Mouse (Mus musculus) hindbrain, embryonic 10.5 days (tissue): ENCODE data around the gene Myh7. TPM values are rescaled to one million over a fixed set of nuclear protein-coding genes. Genes with fewer than 3 reads are reported as not detected.
"Not testable (repeated sequence)": the region's sequence is repeated elsewhere in the genome, so short reads cannot be mapped to it uniquely, and the experiment has no call there.

Experiments
- DNase-seq: peaks from one replicate; pipeline ENCODE4 v3.0.0-alpha.2; 2017; ENCODE audit warnings: low spot score
- H3K27ac ChIP-seq: fragments of 300-500 bp; sonication (generic); 2 replicates; pipeline ENCODE4 v1.5.1; 2016; ENCODE audit warnings: mild to moderate bottlenecking, moderate library complexity
- H3K27me3 ChIP-seq: fragments of 300-500 bp; sonication (generic); 2 replicates; pipeline ENCODE4 v1.6.1; 2016; ENCODE audit warnings: mild to moderate bottlenecking; ENCODE audit not compliant: poor library complexity, insufficient read depth, severe bottlenecking
- H3K36me3 ChIP-seq: fragments of 300-500 bp; sonication (generic); 2 replicates; pipeline ENCODE4 v1.6.1; 2016; ENCODE audit warnings: mild to moderate bottlenecking, moderate library complexity
- H3K4me1 ChIP-seq: fragments of 300-500 bp; sonication (generic); replicated peaks from 2 replicates; pipeline ENCODE4 v1.6.1; 2016; ENCODE audit warnings: mild to moderate bottlenecking
- H3K4me3 ChIP-seq: fragments of 300-500 bp; sonication (generic); 2 replicates; pipeline ENCODE4 v1.5.1; 2016; ENCODE audit warnings: mild to moderate bottlenecking, moderate library complexity
- H3K9me3 ChIP-seq: fragments of 300-500 bp; sonication (generic); 2 replicates; pipeline ENCODE4 v1.6.1; 2016; ENCODE audit warnings: mild to moderate bottlenecking, moderate library complexity
- WGBS: fragments of 180-500 bp; shearing (Covaris S2); methylation state at CpG from one replicate; pipeline ENCODE4 v1.1.7; 2016; 5-methylcytosine and 5-hydroxymethylcytosine counted together
- polyA plus RNA-seq: library from polyadenylated mRNA; unstranded; fragments of >200 nt; fragmentation: Nextera tagmentation; extraction: Ambion mirVana; gene quantifications from 2 replicates; pipeline ENCODE4 v1.2.1, GENCODE M21; 2016

The Myh7 gene
- polyA plus RNA-seq, result 0.16 and 4.6 TPM in 2 replicates

GRCm38 (mm10) chr14:54994136-54994868 is at the start of gene Myh7:
Myh7 (minus strand) TSS chr14:54994626.
- H3K27ac ChIP-seq, result peak within 1 kb of the TSS; percentile 77
- H3K9me3 ChIP-seq, result no peaks in the 10 kb centered on the region
- WGBS, result 53% methylated on average over 11 of the region's 11 CpGs
- no peaks in the 10 kb centered on the region for H3K36me3 ChIP-seq
- peaks cover 43% of the 10 kb centered on the region for H3K4me1 ChIP-seq
- H3K27me3 ChIP-seq, result peaks cover 4% of the 10 kb centered on the region; the same call in 1 of the 2 replicates
- DNase-seq, result no peak
- H3K4me3 ChIP-seq, result no peak within 1 kb of the TSS

- not testable (repeated sequence) for H3K4me3 ChIP-seq, H3K36me3 ChIP-seq, H3K4me1 ChIP-seq, DNase-seq, H3K27me3 ChIP-seq, H3K27ac ChIP-seq, H3K9me3 ChIP-seq
- 83% methylated on average over 1 of the region's 2 CpGs for WGBS
Observed at GRCm38 (mm10) chr14:55043694-55044093, 49.3 kb upstream of the Myh7 start.

DNA sequence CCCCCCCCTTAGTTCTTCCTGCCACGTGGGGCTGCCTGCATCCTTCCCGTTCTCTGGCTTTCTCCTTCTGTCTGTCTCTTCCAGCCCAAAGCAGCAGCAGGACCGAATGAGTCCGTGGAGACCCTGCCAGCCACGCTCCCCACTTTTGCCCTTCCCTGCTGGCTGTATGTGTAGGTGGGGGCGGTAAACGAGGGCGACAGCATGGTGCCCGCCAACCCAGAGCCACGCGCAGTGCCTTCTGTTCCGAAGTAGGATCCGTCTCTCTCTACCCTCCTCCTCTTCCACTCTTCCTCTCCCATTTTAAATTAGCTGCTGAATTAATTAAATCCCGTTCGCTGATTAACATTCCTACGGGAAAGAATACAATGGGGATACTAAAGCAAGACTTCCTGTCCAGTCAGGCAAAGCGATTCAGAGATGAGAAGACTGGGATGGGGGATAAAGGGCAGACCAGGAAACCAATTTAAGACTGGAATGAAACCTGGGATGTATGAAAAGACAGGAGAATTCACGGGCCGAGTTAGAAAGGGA is 38.3 kb upstream of the Myh7 start:
- Histone ChIP-seq H3K4me1 (peaks cover 35% of the 10 kb centered on the region), H3K27ac (peak overlapping the region; percentile 6; the same call in 1 of the 2 replicates), H3K36me3 (no peaks in the 10 kb centered on the region), H3K4me3 (peak overlapping the region; percentile 23; the same call in 1 of the 2 replicates), H3K9me3 (no peaks in the 10 kb centered on the region), H3K27me3 (peaks cover 7% of the 10 kb centered on the region; the same call in 1 of the 2 replicates)
- no peak for DNase-seq
- WGBS, result 39% methylated on average over 19 of the region's 19 CpGs

DNA sequence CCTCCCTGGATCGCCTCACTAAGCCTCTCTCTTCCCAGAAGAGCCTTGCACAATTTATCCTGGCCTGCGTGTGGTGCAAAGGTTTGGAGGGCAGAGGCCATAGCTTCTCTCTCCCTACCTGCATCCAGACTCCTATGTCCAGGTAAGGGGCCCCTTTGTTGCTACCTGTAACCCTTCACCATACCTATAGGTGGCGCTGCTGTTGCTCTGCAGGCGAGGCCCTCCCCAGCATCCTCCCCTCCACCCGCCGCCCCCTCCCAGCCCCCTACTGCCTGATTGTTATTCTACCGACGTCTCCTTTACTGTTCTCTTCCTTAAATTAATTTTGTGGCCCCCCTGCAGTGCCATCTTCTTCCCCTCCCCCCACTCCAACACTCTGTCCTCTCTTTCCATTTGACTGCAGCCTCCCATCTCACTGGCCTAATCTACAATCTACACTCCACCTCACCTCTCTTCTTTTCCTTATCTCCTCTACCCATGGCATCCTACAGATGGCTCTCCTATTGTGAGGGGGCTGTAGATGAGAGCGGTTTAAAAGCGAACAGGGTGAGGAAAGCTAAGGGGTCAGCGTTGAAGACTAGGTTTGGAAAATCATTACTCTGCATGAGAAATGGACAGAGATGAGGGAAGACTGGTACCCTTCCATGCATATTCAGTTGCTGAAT is 34.7 kb upstream of the Myh7 start:
- Histone ChIP-seq H3K4me1 (peaks cover 42% of the 10 kb centered on the region), H3K9me3 (no peaks in the 10 kb centered on the region), H3K27me3 (peaks cover 22% of the 10 kb centered on the region; the same call in 1 of the 2 replicates), H3K4me3 (peak overlapping the region; percentile 29; the same call in 1 of the 2 replicates), H3K27ac (peak overlapping the region; percentile 81), H3K36me3 (peaks cover 17% of the 10 kb centered on the region)
- peak; percentile 31 for DNase-seq
- WGBS, result 6% methylated on average over 11 of the region's 11 CpGs

DNA sequence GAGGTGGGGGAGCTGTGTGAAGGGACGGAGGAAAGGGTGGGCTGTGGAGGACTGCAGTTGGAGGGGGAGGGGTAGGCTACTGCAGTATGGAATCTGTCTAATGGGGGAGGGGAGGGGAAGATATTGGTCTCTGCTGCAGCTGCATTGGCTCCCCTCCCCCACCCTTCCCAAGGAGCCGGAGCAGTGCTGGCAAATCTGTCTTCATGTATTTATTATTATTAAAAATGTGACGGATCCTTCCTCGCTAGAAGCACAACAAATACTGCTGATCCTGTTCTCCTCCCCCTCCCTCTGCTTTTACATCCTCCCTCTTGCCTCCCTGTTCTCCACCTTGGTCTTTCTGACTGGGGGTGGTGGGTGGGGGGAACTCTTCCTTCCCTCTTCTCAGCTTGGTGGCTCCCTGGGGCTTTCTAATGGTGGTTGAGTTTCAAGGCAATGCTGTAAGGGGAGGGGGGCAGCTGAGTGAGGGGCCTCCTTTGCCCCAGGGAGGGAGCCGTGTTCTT is 34.0 kb upstream of the Myh7 start:
- Histone ChIP-seq H3K36me3 (peaks cover 24% of the 10 kb centered on the region), H3K27me3 (peaks cover 22% of the 10 kb centered on the region; the same call in 1 of the 2 replicates), H3K27ac (peak overlapping the region; percentile 81), H3K4me3 (peak overlapping the region; percentile 29), H3K9me3 (no peaks in the 10 kb centered on the region), H3K4me1 (peaks cover 41% of the 10 kb centered on the region)
- peak; percentile 42 for DNase-seq
- WGBS, result 12% methylated on average over 5 of the region's 5 CpGs

DNA sequence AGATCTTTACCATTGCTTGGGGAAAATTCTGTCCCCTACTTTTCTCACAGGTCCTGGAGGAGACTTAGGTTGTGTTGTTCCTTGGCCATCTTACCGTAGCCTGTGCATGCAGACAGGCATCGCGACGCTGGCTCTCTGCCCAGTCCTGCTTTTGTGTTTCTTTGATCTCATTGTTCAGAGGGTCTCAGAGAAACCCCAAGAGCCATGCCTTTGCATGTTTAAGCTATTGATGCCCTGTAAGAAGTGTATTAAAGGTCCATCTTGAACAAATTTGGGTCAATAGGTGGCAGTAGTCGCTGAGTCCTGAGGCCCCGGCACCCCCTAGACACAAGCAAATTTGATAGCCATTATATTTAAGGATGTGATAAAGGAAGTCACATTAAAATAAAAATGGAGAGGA is 33.2 kb upstream of the Myh7 start:
- peak; percentile 14 for DNase-seq
- H3K36me3 ChIP-seq, result peaks cover 31% of the 10 kb centered on the region
- H3K27ac ChIP-seq, result peak overlapping the region; percentile 81
- H3K27me3 ChIP-seq, result peaks cover 22% of the 10 kb centered on the region; the same call in 1 of the 2 replicates
- no peaks in the 10 kb centered on the region for H3K9me3 ChIP-seq
- H3K4me1 ChIP-seq, result peaks cover 34% of the 10 kb centered on the region
- 14% methylated on average over 6 of the region's 6 CpGs for WGBS
- H3K4me3 ChIP-seq, result no peak overlapping the region; the same call in 1 of the 2 replicates

GRCm38 (mm10) chr14:55027251-55027650 is 32.8 kb upstream of the Myh7 start:
- 23% methylated on average over 5 of the region's 5 CpGs for WGBS
- peak; percentile 45 for DNase-seq

DNA sequence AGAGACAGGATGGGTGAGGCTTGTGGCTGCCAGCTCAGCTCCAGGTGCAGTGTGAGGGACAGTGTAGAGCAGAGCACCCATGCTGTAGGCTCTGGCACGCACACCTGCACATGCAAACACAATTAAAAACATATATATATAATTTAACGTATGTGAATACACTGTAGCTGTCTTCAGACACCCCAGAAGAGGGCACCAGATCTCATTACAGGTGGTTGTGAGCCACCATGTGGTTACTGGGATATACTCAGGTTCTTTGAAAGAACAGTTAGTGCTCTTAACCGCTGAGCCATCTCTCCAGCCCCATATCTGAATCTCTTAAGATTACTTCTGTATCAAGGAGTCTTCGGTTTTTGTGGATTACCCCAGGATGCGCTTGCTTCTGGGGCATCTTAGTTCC is 31.1 kb upstream of the Myh7 start:
- no peaks in the 10 kb centered on the region for H3K9me3 ChIP-seq
- peaks cover 29% of the 10 kb centered on the region for H3K4me1 ChIP-seq
- H3K27me3 ChIP-seq, result peaks cover 18% of the 10 kb centered on the region; the same call in 1 of the 2 replicates
- H3K36me3 ChIP-seq, result peaks cover 52% of the 10 kb centered on the region
- no peak for DNase-seq
- no peak overlapping the region for H3K4me3 ChIP-seq
- no peak overlapping the region for H3K27ac ChIP-seq
- WGBS, result 79% methylated on average over 5 of the region's 5 CpGs

More at GRCm38 (mm10) chr14:55027251-55027650, 32.8 kb upstream of the Myh7 start:
- Histone ChIP-seq H3K4me1 (peaks cover 32% of the 10 kb centered on the region), H3K27ac (peak overlapping the region; percentile 81), H3K27me3 (peaks cover 22% of the 10 kb centered on the region; the same call in 1 of the 2 replicates), H3K4me3 (no peak overlapping the region), H3K9me3 (no peaks in the 10 kb centered on the region), H3K36me3 (peaks cover 35% of the 10 kb centered on the region)

GRCm38 (mm10) chr14:55024236-55024635 is 29.8 kb upstream of the Myh7 start:
- Histone ChIP-seq H3K36me3 (peaks cover 60% of the 10 kb centered on the region), H3K27ac (no peak overlapping the region), H3K9me3 (no peaks in the 10 kb centered on the region), H3K27me3 (peaks cover 14% of the 10 kb centered on the region; the same call in 1 of the 2 replicates), H3K4me1 (peaks cover 22% of the 10 kb centered on the region), H3K4me3 (no peak overlapping the region)
- 68% methylated on average over 7 of the region's 7 CpGs for WGBS
- DNase-seq, result peak; percentile 47

DNA sequence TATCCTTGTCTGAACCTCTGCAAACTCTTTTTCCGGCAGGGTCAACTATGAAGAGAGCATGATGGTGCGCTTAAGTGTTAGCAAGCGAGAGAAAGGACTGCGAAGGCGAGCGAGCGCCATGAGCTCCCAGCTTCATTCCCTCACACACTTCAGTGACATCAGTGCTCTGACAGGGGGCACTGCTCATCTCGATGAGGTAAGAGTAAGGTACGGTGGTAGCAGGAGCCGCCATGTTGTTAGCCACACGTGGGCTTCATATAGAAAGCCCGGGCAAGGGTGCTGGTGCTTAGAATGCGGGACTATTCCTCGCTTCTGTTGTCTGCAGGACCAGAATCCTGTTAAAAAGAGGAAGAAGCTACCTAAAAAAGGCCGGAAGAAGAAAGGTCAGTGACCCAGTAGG is 28.6 kb upstream of the Myh7 start:
- Histone ChIP-seq H3K36me3 (peaks cover 66% of the 10 kb centered on the region), H3K9me3 (no peaks in the 10 kb centered on the region), H3K27me3 (peaks cover 14% of the 10 kb centered on the region; the same call in 1 of the 2 replicates), H3K4me3 (no peak overlapping the region), H3K27ac (no peak overlapping the region), H3K4me1 (peaks cover 10% of the 10 kb centered on the region)
- no peak for DNase-seq
- WGBS, result 90% methylated on average over 15 of the region's 15 CpGs

- DNase-seq, result no peak
- Histone ChIP-seq H3K9me3 (no peaks in the 10 kb centered on the region), H3K36me3 (peaks cover 72% of the 10 kb centered on the region), H3K4me3 (no peak overlapping the region), H3K27ac (no peak overlapping the region), H3K4me1 (peaks cover 7% of the 10 kb centered on the region), H3K27me3 (peaks cover 4% of the 10 kb centered on the region; the same call in 1 of the 2 replicates)
- 48% methylated on average over 9 of the region's 9 CpGs for whole genome bisulfite sequencing
Observed at GRCm38 (mm10) chr14:55020394-55020793, 26.0 kb upstream of the Myh7 start.

DNA sequence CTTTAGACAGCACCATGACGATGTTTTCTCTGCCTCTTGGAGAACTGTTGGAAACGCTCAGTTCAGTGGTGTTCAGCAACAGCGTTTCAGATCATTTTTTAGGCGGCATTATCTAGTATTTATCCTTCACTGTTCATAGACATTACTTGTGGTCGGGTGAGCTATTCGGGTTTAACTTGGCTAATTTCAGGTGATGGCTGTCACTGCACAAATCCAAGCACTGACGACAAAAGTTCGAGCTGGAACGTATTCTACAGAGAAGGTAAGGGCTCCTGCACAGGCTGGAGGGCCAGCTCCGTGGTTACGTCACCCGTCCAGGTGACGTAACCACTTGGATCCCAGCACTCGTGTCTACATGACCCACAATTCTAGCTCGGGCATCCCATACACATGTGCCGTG is 22.4 kb upstream of the Myh7 start:
- WGBS, result 90% methylated on average over 16 of the region's 16 CpGs
- peaks cover 12% of the 10 kb centered on the region for H3K4me1 ChIP-seq
- H3K4me3 ChIP-seq, result no peak overlapping the region
- DNase-seq, result no peak
- no peak overlapping the region for H3K27ac ChIP-seq
- H3K36me3 ChIP-seq, result peaks cover 39% of the 10 kb centered on the region
- no peaks in the 10 kb centered on the region for H3K9me3 ChIP-seq
- H3K27me3 ChIP-seq, result no peaks in the 10 kb centered on the region
